8 mouse cellular contexts compared by ENCODE assay signal in genomic region chr3:90465081-90465685, GRCm38 (mm10). TPM values are rescaled to one million over a fixed set of nuclear protein-coding genes. Genes with fewer than 3 reads are reported as not detected.
DNase-seq lines count a peak whose midpoint lies in the region; ATAC-seq and TF ChIP-seq lines count a peak whose summit lies in the region.

No protein-coding gene starts in this region.

- peak; percentile 35 for ATAC-seq in heart, embryonic 15.5 days (replicated peaks; ENCODE audit: insufficient number of reproducible peaks, insufficient read depth, low FRiP score, low read depth)
- peak; percentile 45 for ATAC-seq in midbrain, embryonic 11.5 days (ENCODE audit: low FRiP score)

- H3K27me3 ChIP-seq in liver, adult 2 months (ENCODE audit: control insufficient read depth, insufficient read depth, low read length), result peaks cover 13% of the 10 kb centered on the region
- H3K27me3 ChIP-seq in heart, embryonic 15.5 days, result peaks cover 30% of the 10 kb centered on the region
- H3K27me3 ChIP-seq in midbrain, embryonic 11.5 days (ENCODE audit: control insufficient read depth, insufficient read depth, low read length), result peaks cover 39% of the 10 kb centered on the region

- no peaks in the 10 kb centered on the region; the same call in 1 of the 2 replicates for H3K79me2 ChIP-seq in liver, adult 2 months (ENCODE audit: control insufficient read depth, insufficient read depth, low read length)

- H3K36me3 ChIP-seq in liver, adult 2 months (ENCODE audit: control insufficient read depth, insufficient read depth, low read length), result no peaks in the 10 kb centered on the region
- no peaks in the 10 kb centered on the region for H3K36me3 ChIP-seq in heart, embryonic 15.5 days
- no peaks in the 10 kb centered on the region for H3K36me3 ChIP-seq in midbrain, embryonic 11.5 days (ENCODE audit: control insufficient read depth, insufficient read depth, low read length)

- peak overlapping the region; percentile 50 for H3K27ac ChIP-seq in liver, adult 2 months (replicated peaks; ENCODE audit: insufficient read depth, low read depth, low read length)
- peak overlapping the region; percentile 84 for H3K27ac ChIP-seq in brown adipose tissue, adult 24 weeks (replicated peaks; ENCODE audit: low read depth, low read length)
- H3K27ac ChIP-seq in heart, embryonic 15.5 days, result peak overlapping the region; percentile 50
- H3K27ac ChIP-seq in midbrain, embryonic 11.5 days (ENCODE audit: low read depth, low read length), result no peak overlapping the region

- 2% methylated on average over 75 of the region's 75 CpGs for WGBS in liver, adult 2 months
- under 1% methylated on average over 75 of the region's 75 CpGs for WGBS in heart, embryonic 15.5 days
- WGBS in midbrain, embryonic 11.5 days, result 2% methylated on average over 75 of the region's 75 CpGs

- H3K4me3 ChIP-seq in liver, adult 2 months (ENCODE audit: insufficient read depth, low read depth, low read length), result peak overlapping the region; percentile 83
- H3K4me3 ChIP-seq in brown adipose tissue, adult 24 weeks (ENCODE audit: insufficient read depth, low read depth, low read length), result peak overlapping the region; percentile 86
- peak overlapping the region; percentile 60 for H3K4me3 ChIP-seq in heart, embryonic 15.5 days
- H3K4me3 ChIP-seq in midbrain, embryonic 11.5 days (ENCODE audit: low read depth, low read length), result peak overlapping the region; percentile 43

- H3K4me2 ChIP-seq in heart, embryonic 15.5 days, result peak overlapping the region; percentile 87
- H3K4me2 ChIP-seq in midbrain, embryonic 11.5 days, result peak overlapping the region; percentile 56

- peak overlapping the region; percentile 82 for H3K9ac ChIP-seq in liver, adult 2 months (ENCODE audit: low read depth, low read length)
- H3K9ac ChIP-seq in heart, embryonic 15.5 days, result peak overlapping the region; percentile 63
- H3K9ac ChIP-seq in midbrain, embryonic 11.5 days (ENCODE audit: low read length), result peak overlapping the region; percentile 24; the same call in 1 of the 2 replicates

- no peaks in the 10 kb centered on the region for H3K4me1 ChIP-seq in liver, adult 2 months (ENCODE audit: control insufficient read depth, insufficient read depth, low read length)
- H3K4me1 ChIP-seq in brown adipose tissue, adult 24 weeks (ENCODE audit: control insufficient read depth, insufficient read depth, insufficient read length, low read length), result peaks cover 7% of the 10 kb centered on the region; the same call in 1 of the 2 replicates
- peaks cover 30% of the 10 kb centered on the region for H3K4me1 ChIP-seq in heart, embryonic 15.5 days (replicated peaks)
- peaks cover 12% of the 10 kb centered on the region; the same call in 1 of the 2 replicates for H3K4me1 ChIP-seq in midbrain, embryonic 11.5 days (ENCODE audit: control insufficient read depth, insufficient read depth, low read length)

- DNase-seq in liver, adult 2 months (ENCODE audit: extremely low read depth, low read depth, low spot score), result no peak
- no peak for DNase-seq in liver
- DNase-seq in kidney, postnatal 4 days, result peak; percentile 57 to 69
- peak; percentile 95 for DNase-seq in midbrain, embryonic 11.5 days (ENCODE audit: low spot score, missing footprints)
- peak; percentile 21 for DNase-seq in thymus, postnatal 25 days
- no peak for DNase-seq in layer of hippocampus, postnatal 14 days (ENCODE audit: low spot score in 2 of 2)

- no peaks in the 10 kb centered on the region for H3K9me3 ChIP-seq in heart, embryonic 15.5 days (replicated peaks)
- no peaks in the 10 kb centered on the region for H3K9me3 ChIP-seq in midbrain, embryonic 11.5 days (ENCODE audit: control insufficient read depth, low read length)

- TF ChIP-seq CTCF in liver, adult 2 months (IDR thresholded peaks at IDR 0.05; ENCODE audit: low read depth, low read length), result no peak

- no peak for TF ChIP-seq POLR2A in liver, adult 2 months (IDR thresholded peaks at IDR 0.05; ENCODE audit: extremely low read depth, insufficient read depth, low read length)

RNA-seq across cellular contexts. Expression of gene Npr1, which starts 0.5 kb away (rescaled TPM):
- 5.6 and 8.3 TPM in 2 replicates for total RNA-seq in liver, adult 2 months (2014; rRNA removed)
- polyA plus RNA-seq in liver, adult 2 months (2012; rRNA removed), result 10.2 and 13.2 TPM in 2 replicates
- 18.0 and 27.9 TPM in 2 replicates for polyA plus RNA-seq in brown adipose tissue, adult 24 weeks (2012; ENCODE audit: insufficient read depth, insufficient read length, missing spikeins)
- polyA plus RNA-seq in heart, embryonic 15.5 days (2015; fragmentation: Nextera tagmentation; extraction: Ambion mirVana), result 10.1 and 12.5 TPM in 2 replicates
- 2.4 and 2.7 TPM in 2 replicates for polyA plus RNA-seq in midbrain, embryonic 11.5 days (2014; fragmentation: Nextera tagmentation; extraction: Ambion mirVana)
- 1 to 10 TPM; 4.2 to 6.5 TPM for total RNA-seq in layer of hippocampus, postnatal 14 days (2021)

RNA-seq across cellular contexts. Expression of gene Ilf2, which starts 10.7 kb away (rescaled TPM):
- 13.2 and 16.0 TPM in 2 replicates for total RNA-seq in liver, adult 2 months (2014; rRNA removed)
- 6.5 and 6.9 TPM in 2 replicates for polyA plus RNA-seq in liver, adult 2 months (2012; rRNA removed)
- 30.2 and 30.6 TPM in 2 replicates for polyA plus RNA-seq in brown adipose tissue, adult 24 weeks (2012; ENCODE audit: insufficient read depth, insufficient read length, missing spikeins)
- polyA plus RNA-seq in heart, embryonic 15.5 days (2015; fragmentation: Nextera tagmentation; extraction: Ambion mirVana), result 97.3 and 108 TPM in 2 replicates
- polyA plus RNA-seq in midbrain, embryonic 11.5 days (2014; fragmentation: Nextera tagmentation; extraction: Ambion mirVana), result 338 and 369 TPM in 2 replicates
- total RNA-seq in layer of hippocampus, postnatal 14 days (2021), result 10 to 100 TPM; 86.0 to 87.9 TPM

RNA-seq across cellular contexts. Expression of gene Snapin, which starts 25.6 kb away (rescaled TPM):
- 12.8 and 18.5 TPM in 2 replicates for total RNA-seq in liver, adult 2 months (2014; rRNA removed)
- polyA plus RNA-seq in liver, adult 2 months (2012; rRNA removed), result 10.4 and 10.6 TPM in 2 replicates
- 55.5 and 71.6 TPM in 2 replicates for polyA plus RNA-seq in brown adipose tissue, adult 24 weeks (2012; ENCODE audit: insufficient read depth, insufficient read length, missing spikeins)
- 71.5 and 75.1 TPM in 2 replicates for polyA plus RNA-seq in heart, embryonic 15.5 days (2015; fragmentation: Nextera tagmentation; extraction: Ambion mirVana)
- 70.9 and 77.2 TPM in 2 replicates for polyA plus RNA-seq in midbrain, embryonic 11.5 days (2014; fragmentation: Nextera tagmentation; extraction: Ambion mirVana)
- 10 to 100 TPM; 47.0 to 51.7 TPM for total RNA-seq in layer of hippocampus, postnatal 14 days (2021)

RNA-seq across cellular contexts. Expression of gene Ints3, which starts 31.8 kb away (rescaled TPM):
- 8.9 and 11.3 TPM in 2 replicates for total RNA-seq in liver, adult 2 months (2014; rRNA removed)
- polyA plus RNA-seq in liver, adult 2 months (2012; rRNA removed), result 11.4 and 12.4 TPM in 2 replicates
- 12.6 and 13.2 TPM in 2 replicates for polyA plus RNA-seq in brown adipose tissue, adult 24 weeks (2012; ENCODE audit: insufficient read depth, insufficient read length, missing spikeins)
- polyA plus RNA-seq in heart, embryonic 15.5 days (2015; fragmentation: Nextera tagmentation; extraction: Ambion mirVana), result 16.7 and 22.6 TPM in 2 replicates
- polyA plus RNA-seq in midbrain, embryonic 11.5 days (2014; fragmentation: Nextera tagmentation; extraction: Ambion mirVana), result 34.4 and 34.7 TPM in 2 replicates
- total RNA-seq in layer of hippocampus, postnatal 14 days (2021), result 10 to 100 TPM; 60.5 to 67.0 TPM

RNA-seq across cellular contexts. Expression of gene Chtop, which starts 44.1 kb away (rescaled TPM):
- 30.9 and 31.0 TPM in 2 replicates for total RNA-seq in liver, adult 2 months (2014; rRNA removed)
- polyA plus RNA-seq in liver, adult 2 months (2012; rRNA removed), result 23.5 and 24.9 TPM in 2 replicates
- 39.6 and 51.2 TPM in 2 replicates for polyA plus RNA-seq in brown adipose tissue, adult 24 weeks (2012; ENCODE audit: insufficient read depth, insufficient read length, missing spikeins)
- 90.9 and 98.3 TPM in 2 replicates for polyA plus RNA-seq in heart, embryonic 15.5 days (2015; fragmentation: Nextera tagmentation; extraction: Ambion mirVana)
- polyA plus RNA-seq in midbrain, embryonic 11.5 days (2014; fragmentation: Nextera tagmentation; extraction: Ambion mirVana), result 138 and 146 TPM in 2 replicates
- total RNA-seq in layer of hippocampus, postnatal 14 days (2021), result 100 to 1,000 TPM; 164 to 166 TPM

Comparison
In these comparisons a context has a peak if more than half of its experiments do, and no peak if none do; other contexts are left out.
1. DNase-seq: peak in kidney, postnatal 4 days (2 of 2), midbrain, embryonic 11.5 days (single experiment) and thymus, postnatal 25 days (single experiment); none in liver, adult 2 months (single experiment), liver (single experiment) and layer of hippocampus, postnatal 14 days (0 of 2).
2. H3K9ac ChIP-seq: peak in every context shown above with its lines; median percentile 82 in liver, adult 2 months; 63 in heart, embryonic 15.5 days; 24 in midbrain, embryonic 11.5 days.
3. Peak in every context shown above with its lines, with median percentiles within 50 percentile points of each other: H3K4me3 ChIP-seq.